Mouse (Mus musculus): ENCODE results near the gene Nkd2.

DNA sequence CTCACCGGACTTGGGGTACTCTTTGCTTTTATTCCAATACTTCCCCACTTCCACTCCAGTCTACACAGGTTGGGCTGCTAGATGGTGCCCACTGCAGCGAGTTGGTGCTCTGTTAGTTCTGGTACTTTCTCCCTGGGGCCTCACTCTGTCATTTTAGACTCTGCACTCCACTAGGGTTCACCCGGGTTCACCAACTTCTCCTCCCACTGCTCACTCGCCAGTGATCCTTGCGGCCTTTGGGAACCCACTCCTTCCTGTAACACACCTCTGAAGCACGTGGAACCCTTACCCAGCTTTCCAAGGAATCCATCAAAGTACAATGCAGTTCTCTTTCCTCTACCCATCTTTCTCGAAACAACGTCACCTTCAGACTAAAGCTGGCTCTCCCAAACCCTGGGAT is 9.7 kb downstream of the Nkd2 start:
- TF ChIP-seq CTCF (IDR thresholded peaks at IDR 0.05; ENCODE audit: low read depth) (no peak), EP300 (optimal IDR thresholded peaks at IDR 0.05) (no peak)

All from stomach, postnatal 0 days (tissue).